Mouse (Mus musculus): ENCODE measurements around the gene Gm20388. TPM values are rescaled to one million over a fixed set of nuclear protein-coding genes. Genes with fewer than 3 reads are reported as not detected.

Gm20388 gene
- polyA plus RNA-seq, 2 experiments, result 8.5 TPM; not detected in 1

DNA sequence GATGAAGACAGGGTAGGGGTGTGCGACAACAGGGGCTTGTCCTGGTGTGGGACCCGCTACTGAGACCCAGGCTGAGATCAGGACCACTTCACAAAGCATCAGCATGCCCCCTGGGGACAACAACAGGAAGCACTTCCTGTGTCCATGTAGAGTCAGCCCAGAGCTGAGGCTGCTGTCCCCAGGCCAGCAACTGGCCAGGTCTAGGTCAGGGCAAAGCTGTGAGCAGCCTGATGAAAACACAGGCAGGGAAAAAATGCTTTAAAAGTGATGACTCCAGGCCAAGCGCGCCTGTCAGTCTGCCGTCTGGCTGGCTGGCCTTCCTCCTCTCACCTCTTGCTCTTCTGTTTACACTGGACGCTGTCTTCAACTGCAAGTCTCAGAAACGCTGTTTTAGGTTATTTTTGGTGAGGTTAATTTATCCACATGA, 1721.0 kb downstream of the Gm20388 start:
- no peak for DNase-seq (ENCODE audit: low read depth in 3 of 3, low spot score in 3 of 3)
- Histone ChIP-seq H3K36me3 (replicated peaks; ENCODE audit: control insufficient read depth, insufficient read depth, low read depth) (no peaks in the 10 kb centered on the region), H3K4me1 (replicated peaks; ENCODE audit: control insufficient read depth in 2 of 2, insufficient read depth in 2 of 2, low read length in 1 of 2) (no peaks in the 10 kb centered on the region), H3K4me3 (ENCODE audit: insufficient read depth in 1 of 2, low read depth in 2 of 2, low read length in 2 of 2) (no peak overlapping the region), H3K9ac (replicated peaks) (no peak overlapping the region), H3K27me3 (ENCODE audit: control insufficient read depth, insufficient read depth, low read length) (no peaks in the 10 kb centered on the region), H3K27ac (no peak overlapping the region), H3K9me3 (ENCODE audit: control insufficient read depth, low read length) (no peaks in the 10 kb centered on the region), H3K4me2 (ENCODE audit: low read depth) (no peak overlapping the region)
- 49% methylated on average over 7 of the region's 7 CpGs for WGBS (ENCODE audit: insufficient replicate concordance)
- ATAC-seq (ENCODE audit: insufficient read depth), result no peak
- no peak for TF ChIP-seq EP300 (IDR thresholded peaks at IDR 0.05; ENCODE audit: low read depth)
- no peak for TF ChIP-seq CTCF (IDR thresholded peaks at IDR 0.05; ENCODE audit: low read depth)

DNA sequence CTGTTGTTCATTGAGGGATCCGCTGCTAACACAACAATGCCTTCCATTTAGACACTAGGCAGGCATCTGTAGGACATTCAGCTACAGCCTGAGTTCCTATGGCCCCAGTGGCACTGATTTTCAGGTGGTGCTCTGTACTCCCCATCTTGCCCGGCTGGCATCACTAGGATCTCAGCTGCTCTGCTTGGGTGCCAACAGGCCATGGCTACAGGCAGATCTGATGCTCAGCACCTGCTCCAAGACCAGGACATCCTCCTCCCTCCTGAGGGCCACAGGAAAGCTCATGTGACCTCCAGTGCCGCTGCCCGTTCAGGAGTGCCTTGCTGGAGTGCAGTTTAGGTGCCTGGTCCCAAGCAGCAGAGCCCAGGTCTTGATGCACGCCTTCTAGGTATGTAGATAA, 1721.8 kb downstream of the Gm20388 start:
- TF ChIP-seq CTCF (IDR thresholded peaks at IDR 0.05; ENCODE audit: low read depth) (no peak), EP300 (IDR thresholded peaks at IDR 0.05; ENCODE audit: low read depth) (no peak)
- H3K4me1 ChIP-seq (replicated peaks; ENCODE audit: control insufficient read depth in 2 of 2, insufficient read depth in 2 of 2, low read length in 1 of 2), result no peaks in the 10 kb centered on the region
- no peaks in the 10 kb centered on the region for H3K27me3 ChIP-seq (ENCODE audit: control insufficient read depth, insufficient read depth, low read length)
- H3K4me3 ChIP-seq (ENCODE audit: insufficient read depth in 1 of 2, low read depth in 2 of 2, low read length in 2 of 2), result no peak overlapping the region
- H3K9me3 ChIP-seq (ENCODE audit: control insufficient read depth, low read length), result no peaks in the 10 kb centered on the region
- 63% methylated on average over 5 of the region's 5 CpGs for WGBS (ENCODE audit: insufficient replicate concordance)
- DNase-seq (ENCODE audit: low read depth in 3 of 3, low spot score in 3 of 3) (no peak), ATAC-seq (ENCODE audit: insufficient read depth) (no peak)
- H3K4me2 ChIP-seq (ENCODE audit: low read depth), result no peak overlapping the region
- H3K36me3 ChIP-seq (replicated peaks; ENCODE audit: control insufficient read depth, insufficient read depth, low read depth), result no peaks in the 10 kb centered on the region
- H3K27ac ChIP-seq, result no peak overlapping the region
- no peak overlapping the region for H3K9ac ChIP-seq (replicated peaks)

DNA sequence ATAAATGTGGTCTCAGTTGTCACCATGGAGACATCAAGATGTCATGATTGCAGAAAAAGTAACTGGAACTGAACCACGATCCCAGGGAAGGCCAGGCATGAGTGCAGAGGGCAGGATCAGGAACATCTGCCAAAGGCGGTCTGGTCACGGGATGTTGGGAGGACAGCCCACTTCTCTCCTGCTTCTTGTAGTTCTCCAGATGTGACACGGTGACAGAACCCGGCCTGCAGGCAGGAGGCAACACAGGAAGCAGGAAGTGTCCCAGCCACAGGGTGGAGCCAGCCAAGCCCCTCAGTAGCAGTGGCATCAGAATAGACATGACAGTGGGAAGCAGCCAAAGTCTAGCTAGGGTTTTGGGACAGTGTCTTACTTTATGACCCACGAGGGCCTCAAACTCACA, 1724.9 kb downstream of the Gm20388 start:
- Histone ChIP-seq H3K36me3 (replicated peaks; ENCODE audit: control insufficient read depth, insufficient read depth, low read depth) (no peaks in the 10 kb centered on the region), H3K4me1 (replicated peaks; ENCODE audit: control insufficient read depth in 2 of 2, insufficient read depth in 2 of 2, low read length in 1 of 2) (no peaks in the 10 kb centered on the region), H3K27ac (no peak overlapping the region), H3K9ac (replicated peaks) (no peak overlapping the region), H3K4me2 (ENCODE audit: low read depth) (no peak overlapping the region), H3K9me3 (ENCODE audit: control insufficient read depth, low read length) (no peaks in the 10 kb centered on the region), H3K4me3 (ENCODE audit: insufficient read depth in 1 of 2, low read depth in 2 of 2, low read length in 2 of 2) (no peak overlapping the region), H3K27me3 (ENCODE audit: control insufficient read depth, insufficient read depth, low read length) (no peaks in the 10 kb centered on the region)
- ATAC-seq (ENCODE audit: insufficient read depth) (no peak), DNase-seq (ENCODE audit: low read depth in 3 of 3, low spot score in 3 of 3) (no peak)
- no peak for TF ChIP-seq EP300 (IDR thresholded peaks at IDR 0.05; ENCODE audit: low read depth)
- TF ChIP-seq CTCF (IDR thresholded peaks at IDR 0.05; ENCODE audit: low read depth), result no peak
- 12% methylated on average over 6 of the region's 6 CpGs for WGBS (ENCODE audit: insufficient replicate concordance)

DNA sequence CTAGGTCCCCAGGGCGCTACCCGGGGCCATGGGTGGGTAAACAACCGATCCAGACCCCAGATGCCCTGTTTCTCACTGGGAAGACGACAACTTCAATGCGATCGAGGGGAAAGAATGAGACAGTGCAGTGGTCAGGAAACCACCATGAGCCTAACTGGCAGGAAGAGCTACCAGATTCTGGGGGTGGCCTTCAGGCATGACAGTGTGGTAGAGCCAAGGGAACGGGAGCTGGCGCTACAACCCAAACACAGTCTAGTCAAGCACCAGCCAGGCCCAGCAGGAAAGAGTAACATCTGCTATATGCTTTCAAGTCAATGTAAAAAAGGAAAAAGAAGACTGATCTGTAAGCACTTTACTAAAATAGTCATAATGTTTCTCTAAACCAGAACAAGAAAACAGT, 1725.5 kb downstream of the Gm20388 start:
- Histone ChIP-seq H3K9ac (replicated peaks) (no peak overlapping the region), H3K4me1 (replicated peaks; ENCODE audit: control insufficient read depth in 2 of 2, insufficient read depth in 2 of 2, low read length in 1 of 2) (no peaks in the 10 kb centered on the region), H3K27ac (no peak overlapping the region), H3K4me2 (ENCODE audit: low read depth) (no peak overlapping the region), H3K27me3 (ENCODE audit: control insufficient read depth, insufficient read depth, low read length) (no peaks in the 10 kb centered on the region), H3K36me3 (replicated peaks; ENCODE audit: control insufficient read depth, insufficient read depth, low read depth) (no peaks in the 10 kb centered on the region), H3K9me3 (ENCODE audit: control insufficient read depth, low read length) (no peaks in the 10 kb centered on the region), H3K4me3 (ENCODE audit: insufficient read depth in 1 of 2, low read depth in 2 of 2, low read length in 2 of 2) (no peak overlapping the region)
- ATAC-seq (ENCODE audit: insufficient read depth) (no peak), DNase-seq (ENCODE audit: low read depth in 3 of 3, low spot score in 3 of 3) (no peak)
- TF ChIP-seq EP300 (IDR thresholded peaks at IDR 0.05; ENCODE audit: low read depth), result no peak
- no peak for TF ChIP-seq CTCF (IDR thresholded peaks at IDR 0.05; ENCODE audit: low read depth)
- WGBS (ENCODE audit: insufficient replicate concordance), result 45% methylated on average over 8 of the region's 8 CpGs

DNA sequence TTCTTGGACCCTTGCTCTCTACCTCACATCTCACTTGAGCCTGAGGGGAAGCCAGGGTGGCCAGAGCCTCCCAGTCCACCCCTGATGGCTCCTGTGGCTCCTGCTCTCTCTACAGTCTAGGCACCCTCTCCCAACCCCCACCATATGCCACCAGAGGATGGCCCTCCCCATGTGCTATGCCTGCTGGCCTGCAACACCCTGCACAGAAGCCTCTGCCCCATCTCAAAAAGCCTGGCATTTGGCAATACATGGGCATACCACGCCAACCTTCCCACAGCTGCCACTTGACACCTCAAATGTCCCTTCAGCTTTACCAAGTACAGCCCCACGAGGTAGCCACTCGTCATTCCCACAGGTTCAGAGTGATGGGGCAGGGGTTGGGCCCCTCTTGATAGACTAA, 1732.2 kb downstream of the Gm20388 start:
- WGBS (ENCODE audit: insufficient replicate concordance), result 32% methylated on average over 3 of the region's 3 CpGs
- H3K9me3 ChIP-seq (ENCODE audit: control insufficient read depth, low read length), result no peaks in the 10 kb centered on the region

More for the DNA sequence above, 1732.2 kb downstream of the Gm20388 start:
- Histone ChIP-seq H3K27me3 (ENCODE audit: control insufficient read depth, insufficient read depth, low read length) (no peaks in the 10 kb centered on the region), H3K4me1 (replicated peaks; ENCODE audit: control insufficient read depth in 2 of 2, insufficient read depth in 2 of 2, low read length in 1 of 2) (no peaks in the 10 kb centered on the region), H3K9ac (replicated peaks) (no peak overlapping the region), H3K4me3 (ENCODE audit: insufficient read depth in 1 of 2, low read depth in 2 of 2, low read length in 2 of 2) (no peak overlapping the region), H3K36me3 (replicated peaks; ENCODE audit: control insufficient read depth, insufficient read depth, low read depth) (no peaks in the 10 kb centered on the region), H3K4me2 (ENCODE audit: low read depth) (no peak overlapping the region), H3K27ac (no peak overlapping the region)
- no peak for TF ChIP-seq EP300 (IDR thresholded peaks at IDR 0.05; ENCODE audit: low read depth)
- TF ChIP-seq CTCF (IDR thresholded peaks at IDR 0.05; ENCODE audit: low read depth), result no peak
- no peak for DNase-seq (ENCODE audit: low read depth in 3 of 3, low spot score in 3 of 3)
- no peak for ATAC-seq (ENCODE audit: insufficient read depth)

Data from liver, embryonic 14.5 days (tissue).